Mouse (Mus musculus) cerebellum, adult 2 months (tissue): ENCODE data around the gene Shb.

Source experiments
- CTCF ChIP-seq: fragments of 200-500 bp; IDR thresholded peaks from 2 replicates; pipeline ENCODE4 v1.5.1; 2011; ENCODE audit warnings: low read depth, mild to moderate bottlenecking, control low read depth, low read length, moderate library complexity, borderline replicate concordance; ENCODE audit not compliant: insufficient read depth
- POLR2A ChIP-seq: fragments of 200-500 bp; IDR thresholded peaks from 2 replicates; pipeline ENCODE4 v1.6.1; 2011; ENCODE audit warnings: low read length, control low read depth, borderline replicate concordance; ENCODE audit not compliant: insufficient read depth

- TF ChIP-seq CTCF (no peak), POLR2A (no peak)
Measured at GRCm38 (mm10) chr4:45392099-45392498, 140.2 kb downstream of the Shb start.
